Mouse (Mus musculus) naive thymus-derived CD4-positive, alpha-beta T cell, adult 2 months (primary cell): ENCODE measurements around the gene Tram2.

Experiments
- DNase-seq: peaks from one replicate; pipeline ENCODE4 v3.0.0-alpha.2; 2011; ENCODE audit warnings: low read depth

The Tram2 gene

DNA sequence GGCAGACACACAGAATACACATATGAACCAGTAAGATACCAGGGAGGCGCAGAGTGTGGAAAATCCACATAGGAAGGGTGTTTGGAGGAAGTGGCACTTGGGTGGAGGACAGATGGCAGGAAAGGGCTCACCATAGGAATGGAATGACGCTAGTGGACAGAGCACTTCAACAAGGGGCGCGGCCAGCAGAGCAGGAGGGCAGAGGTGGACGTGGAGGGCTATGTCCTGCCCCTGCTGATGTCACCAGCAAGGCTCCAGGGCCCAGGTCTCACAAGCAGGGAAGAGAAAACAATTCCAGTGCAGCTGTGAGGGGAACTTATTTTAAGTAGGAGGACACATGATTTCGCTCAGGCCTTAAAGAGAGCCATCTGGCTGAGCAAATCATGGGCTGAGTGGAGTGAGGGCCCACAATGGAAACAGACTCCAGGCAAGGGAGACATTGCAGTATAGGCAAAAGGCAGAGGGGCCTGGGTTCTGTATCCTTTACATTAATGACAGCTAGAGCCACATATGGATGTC, 68.7 kb downstream of the Tram2 start:
- DNase-seq, result no peak

DNA sequence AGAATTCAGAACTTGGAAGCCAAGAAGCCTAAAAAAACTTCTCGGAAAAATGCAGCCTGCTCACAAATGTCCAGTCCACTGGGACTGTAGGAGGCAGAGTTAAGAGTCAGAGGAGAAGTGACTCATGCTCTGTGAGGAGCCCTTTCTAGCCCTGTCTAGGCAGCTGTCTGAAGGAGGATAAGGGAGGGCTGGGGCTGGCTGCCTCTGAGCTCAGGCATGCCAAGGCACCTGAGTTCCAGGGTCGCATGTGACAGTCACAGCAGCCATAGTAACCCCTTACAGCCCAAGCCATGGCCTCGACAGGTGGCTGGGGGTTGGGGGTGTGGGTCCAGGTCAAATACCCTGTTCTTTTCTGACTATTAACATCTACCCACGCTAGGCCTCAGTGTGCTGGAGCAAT, 70.1 kb downstream of the Tram2 start:
- no peak for DNase-seq

GRCm38 (mm10) chr1:21007941-21008701, 70.9 kb downstream of the Tram2 start:
- no peak for DNase-seq

DNA sequence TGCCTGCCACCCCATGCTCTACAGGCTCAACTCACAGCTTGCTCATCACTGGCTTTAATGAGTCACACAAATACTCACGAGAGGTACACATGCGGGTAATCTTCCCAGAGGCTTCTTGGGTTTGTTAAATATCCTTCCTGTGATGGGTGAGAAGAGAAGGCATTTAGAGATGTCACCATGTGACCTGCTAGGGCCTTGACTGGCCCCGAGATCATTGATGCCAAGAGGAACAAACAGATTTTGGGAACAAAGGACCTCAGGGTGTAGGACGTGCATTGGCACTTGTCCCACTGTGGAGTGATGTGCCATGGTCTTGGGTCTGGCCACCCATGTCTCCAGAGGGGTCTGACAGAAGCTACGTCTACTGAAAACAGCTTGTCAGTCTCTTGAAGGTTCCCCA, 72.3 kb downstream of the Tram2 start:
- no peak for DNase-seq

- DNase-seq, result no peak
These were observed 74.4 kb downstream of the Tram2 start for GRCm38 (mm10) chr1:21004596-21004995.

DNA sequence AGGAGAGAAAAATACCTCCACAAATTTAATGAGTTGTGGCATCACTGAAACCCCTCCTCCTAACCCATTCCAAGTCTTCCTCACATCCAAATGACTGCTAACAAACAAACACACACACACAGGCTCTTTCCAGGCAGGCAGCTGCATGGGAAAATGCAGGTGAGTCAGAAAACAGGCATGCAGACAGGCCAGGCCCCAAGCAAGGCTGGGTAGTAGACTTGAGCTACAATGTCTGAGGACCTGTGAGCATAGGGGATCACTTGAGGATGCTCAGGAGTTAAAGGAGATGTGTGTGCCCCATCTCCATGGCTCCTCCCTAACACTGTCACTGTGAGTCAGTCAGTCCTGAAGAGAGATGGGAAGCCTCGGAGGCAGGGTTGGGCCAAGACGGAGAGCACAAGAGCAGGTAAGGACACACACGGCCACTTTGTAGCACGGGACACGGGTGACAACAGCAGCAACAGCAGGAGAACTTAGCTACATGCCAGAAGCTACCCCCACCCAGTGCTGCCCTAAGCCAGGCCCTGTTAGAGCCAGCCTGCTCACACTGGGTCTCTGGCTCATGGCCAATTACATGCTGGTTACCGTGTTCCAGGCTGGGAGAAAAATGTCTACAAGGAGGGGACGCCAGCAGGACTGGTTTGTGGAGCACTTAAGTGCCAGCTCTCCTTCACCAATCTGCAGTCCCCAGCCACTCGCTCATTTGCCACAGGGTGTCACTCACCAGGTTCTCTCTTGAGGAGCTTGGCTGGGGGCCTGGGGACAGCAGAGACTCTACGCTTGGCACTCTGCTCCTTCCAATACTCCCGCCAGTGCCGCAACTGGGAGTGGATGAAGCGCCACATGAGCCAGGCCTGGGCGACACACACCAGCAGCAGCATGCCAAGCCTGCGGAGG, 76.5 kb downstream of the Tram2 start:
- DNase-seq, result no peak

DNA sequence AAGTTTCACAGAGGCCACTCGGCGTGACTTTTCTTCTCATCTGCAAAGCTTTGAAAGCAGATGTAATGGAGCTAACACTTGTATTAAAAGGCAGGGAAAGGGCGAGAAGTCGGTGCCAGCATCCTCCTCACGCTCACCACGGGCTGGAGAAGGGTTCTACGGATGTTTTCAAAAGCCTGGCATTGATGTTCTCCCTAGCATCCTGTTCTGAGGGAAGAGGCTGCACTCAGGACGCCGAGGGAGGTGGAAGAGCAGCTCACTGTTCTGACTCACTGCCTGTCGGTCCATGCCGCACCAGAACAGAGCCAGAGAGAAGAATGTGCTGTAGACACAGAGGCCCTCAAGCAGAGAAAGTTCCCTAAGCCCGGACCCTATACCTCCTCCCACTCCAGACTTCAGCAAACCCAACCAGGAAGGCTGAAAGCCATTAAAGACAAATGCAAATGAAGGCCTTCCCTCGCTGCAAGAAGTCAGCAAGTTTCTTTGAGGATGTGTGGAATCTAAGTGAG, 81.1 kb downstream of the Tram2 start:
- no peak for DNase-seq

- no peak for DNase-seq
These were observed 81.7 kb downstream of the Tram2 start for GRCm38 (mm10) chr1:20997328-20997689.

DNA sequence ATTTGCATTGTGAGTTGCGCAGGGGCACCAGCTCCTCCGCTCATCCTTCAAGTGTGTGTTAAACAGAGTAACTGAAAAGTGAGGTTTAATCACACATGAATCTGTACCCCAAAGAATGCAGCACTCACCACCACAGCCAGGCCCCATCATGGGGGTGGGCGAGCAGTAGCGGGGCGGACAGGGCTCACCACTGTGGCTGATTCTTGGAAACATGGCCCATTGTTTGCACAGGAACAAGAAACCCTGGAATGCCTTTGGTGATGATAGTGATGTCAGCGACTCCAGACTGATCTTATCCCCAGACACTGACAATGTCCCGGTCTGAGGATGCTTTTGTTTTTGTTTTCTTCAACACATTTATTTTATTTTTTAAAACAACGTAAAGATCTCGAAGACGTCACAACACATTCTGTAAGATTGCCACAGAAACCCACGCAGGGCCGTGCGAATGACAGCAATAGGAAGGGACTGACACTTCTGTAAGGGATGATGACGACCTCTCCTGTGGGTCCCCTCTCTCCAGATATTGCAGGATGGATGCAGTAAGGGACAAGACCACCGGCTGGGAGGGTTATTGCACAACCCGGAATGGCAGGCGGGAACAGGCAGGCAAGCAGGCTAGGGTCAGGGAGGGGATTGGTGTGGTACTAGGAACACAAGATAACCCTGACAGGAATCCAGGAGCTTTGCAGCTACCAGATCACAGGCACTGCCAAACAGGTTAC, 82.3 kb downstream of the Tram2 start:
- no peak for DNase-seq

GRCm38 (mm10) chr1:20995331-20995986, 83.6 kb downstream of the Tram2 start:
- DNase-seq, result no peak

GRCm38 (mm10) chr1:20994338-20994737, 84.7 kb downstream of the Tram2 start:
- no peak for DNase-seq

DNA sequence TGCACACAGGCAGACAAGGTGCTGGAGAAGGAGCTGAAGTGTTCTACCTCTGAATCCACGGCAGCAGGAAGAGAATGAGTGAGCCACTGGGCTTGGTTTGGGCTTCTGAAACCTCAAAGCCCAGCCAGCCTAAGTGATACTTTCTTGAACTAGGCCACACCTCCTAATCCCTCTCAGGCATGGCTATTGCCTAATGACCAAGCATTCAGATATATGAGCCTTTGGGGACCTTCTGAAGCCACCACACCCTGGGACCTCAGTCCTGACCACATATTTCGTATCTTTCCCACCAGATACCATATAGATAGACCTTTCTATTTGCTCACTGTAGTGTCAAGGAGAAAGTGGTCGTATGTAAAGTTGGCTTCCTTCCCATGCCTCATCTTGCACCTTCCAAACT, 85.3 kb downstream of the Tram2 start:
- DNase-seq, result no peak

- no peak for DNase-seq
These were observed 89.5 kb downstream of the Tram2 start for GRCm38 (mm10) chr1:20989461-20990083.

DNA sequence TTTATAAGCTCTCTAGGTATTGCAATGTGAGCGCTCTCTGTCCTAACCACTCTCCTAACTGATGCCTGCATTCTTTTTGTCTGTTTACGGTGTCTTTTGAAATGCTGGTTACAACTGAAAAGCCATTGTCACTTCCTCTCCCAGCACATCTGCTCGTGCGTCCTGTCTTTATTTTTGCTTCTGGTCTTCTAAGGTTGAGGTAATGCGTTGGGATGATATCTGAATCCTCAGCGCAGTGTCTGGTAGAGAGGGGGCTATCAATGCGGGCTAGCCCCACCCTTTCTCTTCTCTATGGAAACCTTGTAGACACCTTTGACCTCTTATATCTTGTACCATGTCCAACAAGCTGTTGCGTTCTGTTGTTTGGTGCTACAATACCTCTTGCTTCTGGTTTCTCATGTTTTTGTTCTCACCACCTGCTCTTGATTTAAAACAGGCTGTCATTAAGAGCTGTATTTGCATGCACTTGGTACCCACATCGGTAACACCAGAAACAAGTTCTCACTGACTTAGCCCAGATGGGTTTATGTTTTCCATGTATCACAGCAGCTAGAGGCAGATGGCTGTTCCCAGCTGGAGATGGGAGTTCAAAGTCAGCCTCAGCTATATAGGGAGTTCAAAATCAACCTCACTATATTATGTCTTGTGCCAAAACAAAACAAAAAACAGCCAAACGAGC, 92.5 kb downstream of the Tram2 start:
- peak; percentile 21 for DNase-seq

- DNase-seq, result no peak
These were observed 94.4 kb downstream of the Tram2 start for GRCm38 (mm10) chr1:20984582-20984981.

DNA sequence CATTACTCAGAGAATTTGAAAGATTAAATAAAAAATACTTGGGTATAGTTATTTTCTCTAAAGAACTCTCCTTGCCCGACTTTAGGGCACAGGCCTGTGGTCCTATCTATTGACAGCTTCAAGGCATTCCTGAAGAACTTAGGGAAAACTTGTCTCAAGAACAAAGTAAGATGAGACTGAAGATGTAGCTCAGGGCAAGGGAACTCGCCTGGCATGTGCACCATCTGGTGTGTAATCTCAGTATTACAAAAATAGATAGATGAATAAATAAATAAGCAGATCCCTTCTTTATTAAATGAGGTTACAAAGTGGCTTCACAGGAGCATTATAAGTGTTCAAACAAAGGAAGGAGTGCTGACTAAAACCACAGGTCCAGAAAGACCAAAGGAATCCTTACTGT, 94.9 kb downstream of the Tram2 start:
- DNase-seq, result no peak

DNA sequence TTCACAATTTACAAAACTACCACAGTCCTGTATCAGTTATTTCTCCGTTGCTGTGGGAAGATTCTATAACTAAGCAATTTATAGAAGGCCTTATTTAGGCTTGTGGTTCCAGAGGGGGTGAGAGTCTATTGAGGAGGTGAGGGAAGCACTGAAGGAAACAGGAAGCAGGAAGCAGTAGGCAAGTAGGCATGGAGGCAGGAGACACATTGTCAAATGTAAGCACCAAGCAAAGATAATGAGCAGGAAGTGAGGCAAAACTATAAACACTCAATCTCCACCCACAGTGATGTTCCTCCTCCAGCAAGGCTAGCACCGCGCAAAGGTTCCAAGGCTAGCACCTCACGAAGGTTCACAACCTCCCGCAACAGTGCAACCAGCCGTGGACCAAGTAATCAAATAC, 97.3 kb downstream of the Tram2 start:
- DNase-seq, result peak; percentile 20

GRCm38 (mm10) chr1:20980553-20980952, 98.5 kb downstream of the Tram2 start:
- DNase-seq, result no peak

- no peak for DNase-seq
These were observed 104.5 kb downstream of the Tram2 start for GRCm38 (mm10) chr1:20974341-20975135.

GRCm38 (mm10) chr1:20973389-20973788, 105.6 kb downstream of the Tram2 start:
- no peak for DNase-seq
